Mouse (Mus musculus) stomach, adult 2 months (tissue): ENCODE data around the gene Nol8. TPM values are rescaled to one million over a fixed set of nuclear protein-coding genes. Genes with fewer than 3 reads are reported as not detected.

ENCODE experiments used
- polyA plus RNA-seq: library from polyadenylated mRNA; depleted of rRNA; stranded (reverse); fragments of >200 nt; gene quantifications from 2 replicates; pipeline ENCODE4 v1.2.3, GENCODE M21; 2012; rRNA removed

The Nol8 gene
- 0.04 and 0.10 TPM in 2 replicates for polyA plus RNA-seq

GRCm38 (mm10) chr13:49652481-49653179, at the start of gene Nol8, which contains the start of gene Cenpp:
Gene Nol8 (plus strand): TSS chr13:49653078.
Gene Cenpp (minus strand): TSS chr13:49652785.

GRCm38 (mm10) chr13:49607714-49608113, 45.2 kb upstream of the Nol8 start, which contains the start of gene Ogn:
Gene Ogn (plus strand): TSS chr13:49608046.

GRCm38 (mm10) chr13:49681351-49682232, 28.7 kb downstream of the Nol8 start, which contains the start of gene Iars:
Gene Iars (plus strand): TSS chr13:49682100.

Other genes starting within 250 kb of the Nol8 start
- gene Ippk, start 231.8 kb upstream of the Nol8 start, polyA plus RNA-seq: 5.8 and 8.4 TPM in 2 replicates
- not detected in 2 replicates for gene Tes3-ps, start 159.8 kb upstream of the Nol8 start, polyA plus RNA-seq
- gene Ecm2, start 148.3 kb upstream of the Nol8 start, polyA plus RNA-seq: 0.14 and 0.37 TPM in 2 replicates
- 0.20 and 0.29 TPM in 2 replicates for gene Aspn, start 108.6 kb upstream of the Nol8 start, polyA plus RNA-seq
- gene Omd, start 70.6 kb upstream of the Nol8 start, polyA plus RNA-seq: not detected in 2 replicates
- gene Ogn, start 45.0 kb upstream of the Nol8 start, polyA plus RNA-seq: 1.2 and 3.8 TPM in 2 replicates
- gene Cenpp, start 293 bp upstream of the Nol8 start, polyA plus RNA-seq: 0.12 and 0.18 TPM in 2 replicates
- gene Iars, start 29.0 kb downstream of the Nol8 start, polyA plus RNA-seq: 3.8 and 6.4 TPM in 2 replicates
- not detected in 2 replicates for gene Gm30302, start 145.9 kb downstream of the Nol8 start, polyA plus RNA-seq